Mouse (Mus musculus) liver, embryonic 14.5 days (tissue): ENCODE results near the gene Sec23a.

Experiments used
- CTCF ChIP-seq: IDR thresholded peaks from 2 replicates; pipeline ENCODE4 v1.5.1; 2016; ENCODE audit warnings: antibody characterized with exemption, low read depth, control low read depth
- EP300 ChIP-seq: IDR thresholded peaks from 2 replicates; pipeline ENCODE4 v1.6.1; 2016; ENCODE audit warnings: antibody characterized with exemption, low read depth

DNA sequence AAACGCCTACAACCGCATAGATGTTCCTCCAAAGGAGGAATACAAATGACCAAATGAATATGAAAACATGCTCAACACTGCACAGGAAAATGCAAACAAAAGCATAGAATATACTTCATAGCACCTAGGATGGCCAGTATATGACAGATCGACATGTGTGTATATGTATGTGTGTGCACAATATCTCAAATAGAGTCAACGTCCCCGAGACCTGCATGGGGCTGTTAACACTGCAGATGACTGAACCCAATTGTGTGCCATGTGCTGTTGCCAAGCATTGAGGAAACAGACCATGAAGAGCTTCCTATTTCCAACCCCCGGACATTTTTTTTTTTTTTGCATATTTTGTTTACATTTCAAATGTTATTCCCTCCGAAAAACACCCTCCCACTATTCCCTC lies 29.0 kb upstream of the Sec23a start:
- TF ChIP-seq EP300 (no peak), CTCF (no peak)
